Mouse (Mus musculus) CD8-positive naive resting alpha-beta T cell, adult 2 months (primary cell): ENCODE results near the gene Fibcd1.

Source experiments
- DNase-seq, 2 experiments: peaks; one replicate each; pipeline ENCODE4 v3.0.0; 2022; ENCODE audit warnings: low read depth in 2 of 2, low spot score in 2 of 2

The Fibcd1 gene

GRCm38 (mm10) chr2:31769631-31770111 lies 76.1 kb downstream of the Fibcd1 start:
- no peak for DNase-seq

GRCm38 (mm10) chr2:31769115-31769514 lies 76.7 kb downstream of the Fibcd1 start:
- DNase-seq, result no peak

- DNase-seq, result no peak
Observed at GRCm38 (mm10) chr2:31767815-31768214, 78.0 kb downstream of the Fibcd1 start.

GRCm38 (mm10) chr2:31767104-31767503 lies 78.7 kb downstream of the Fibcd1 start:
- no peak for DNase-seq
